Comparison of ENCODE assay signal across 24 mouse cellular contexts in genomic region chr10:7845136-7845535, GRCm38 (mm10). TPM values are rescaled to one million over a fixed set of nuclear protein-coding genes. Genes with fewer than 3 reads are reported as not detected.
"Had no signal": no experiment of that assay in that cellular context is flagged by ENCODE, and none has a peak within 500 bp of the region (broad histone marks: within the 10 kb centered on the region; RNA-seq: fewer than 3 reads in every experiment).

No protein-coding gene starts in this region.

- H3K9ac ChIP-seq: forebrain, postnatal 0 days; heart, embryonic 12.5 days; hindbrain, embryonic 13.5 days; hindbrain, embryonic 15.5 days; kidney, embryonic 15.5 days; limb, embryonic 12.5 days; liver, embryonic 13.5 days; liver, embryonic 15.5 days had no signal

- H3K4me1 ChIP-seq: hindbrain, embryonic 13.5 days; hindbrain, embryonic 15.5 days; kidney, embryonic 15.5 days had no signal

- DNase-seq: forebrain, postnatal 0 days; heart, postnatal 10 days; heart, postnatal 36 days; kidney, adult 11 months; kidney, adult 2 months; kidney, adult 9 months; kidney, postnatal 14 days; kidney, postnatal 36 days; layer of hippocampus, adult 9-11 months; layer of hippocampus, postnatal 36 days; liver; liver, embryonic 13.5 days had no signal

- H3K36me3 ChIP-seq: heart, embryonic 12.5 days; hindbrain, embryonic 13.5 days; hindbrain, embryonic 15.5 days; kidney, embryonic 15.5 days; limb, embryonic 10.5 days; limb, embryonic 12.5 days; liver, embryonic 13.5 days; liver, embryonic 15.5 days had no signal

- H3K4me3 ChIP-seq: heart, embryonic 12.5 days; hindbrain, embryonic 13.5 days; hindbrain, embryonic 15.5 days; kidney, embryonic 15.5 days; left cerebral cortex, adult 2 months; limb, embryonic 10.5 days; limb, embryonic 12.5 days; liver, embryonic 13.5 days; liver, embryonic 15.5 days had no signal

- H3K9me3 ChIP-seq: heart, embryonic 12.5 days; hindbrain, embryonic 13.5 days; hindbrain, embryonic 15.5 days; kidney, embryonic 15.5 days; limb, embryonic 10.5 days; limb, embryonic 12.5 days; liver, embryonic 13.5 days; liver, embryonic 15.5 days had no signal

- H3K27ac ChIP-seq: hindbrain, embryonic 13.5 days; hindbrain, embryonic 15.5 days; hindbrain, postnatal 0 days; kidney, embryonic 15.5 days; kidney, postnatal 0 days; left cerebral cortex, adult 2 months; limb, embryonic 10.5 days; limb, embryonic 12.5 days; liver, embryonic 13.5 days; liver, embryonic 15.5 days had no signal

- H3K27me3 ChIP-seq: hindbrain, embryonic 13.5 days; hindbrain, embryonic 15.5 days; limb, embryonic 12.5 days; liver, embryonic 15.5 days had no signal

- ATAC-seq: forebrain, postnatal 0 days; hindbrain, postnatal 0 days; intestine, embryonic 16.5 days had no signal

- H3K4me2 ChIP-seq: heart, embryonic 12.5 days; hindbrain, embryonic 13.5 days; hindbrain, embryonic 15.5 days; kidney, embryonic 15.5 days; limb, embryonic 12.5 days; liver, embryonic 11.5 days; liver, embryonic 13.5 days; liver, embryonic 15.5 days had no signal

RNA-seq across cellular contexts. Expression of gene Zc3h12d, which starts 12.9 kb away (rescaled TPM):
- polyA plus RNA-seq: limb, embryonic 10.5 days had no signal
